Mouse (Mus musculus) MEL (cell line): Measurements from ENCODE around the gene Ntmt1. TPM values are rescaled to one million over a fixed set of nuclear protein-coding genes. Genes with fewer than 3 reads are reported as not detected.
A peak's percentile ranks its signal among the peaks of the same experiment; 100 is the strongest.

Source experiments
- DNase-seq: peaks from one replicate; pipeline ENCODE4 v3.0.0; 2011; ENCODE audit warnings: low read depth, low spot score
- H3K27ac ChIP-seq: 2 replicates; pipeline ENCODE4 v1.5.1; 2012; ENCODE audit warnings: low read depth, mild to moderate bottlenecking, control low read depth, low read length, moderate library complexity; ENCODE audit not compliant: control insufficient read depth
- H3K27me3 ChIP-seq, 2 experiments: fragments of 150-350 bp in 1 of 2; sonication (generic) in 1 of 2; 2 replicates each; pipeline ENCODE4 v1.6.1; 2012; ENCODE audit warnings: low read length in 2 of 2, mild to moderate bottlenecking in 2 of 2, improper control_type of control experiment in 1 of 2, moderate library complexity in 1 of 2; ENCODE audit not compliant: insufficient read depth in 2 of 2, control insufficient read depth in 1 of 2
- H3K36me3 ChIP-seq, 2 experiments: 2 replicates each; pipeline ENCODE4 v1.6.1; 2012 to 2014; ENCODE audit warnings: low read length in 2 of 2, improper control_type of control experiment in 1 of 2, inconsistent platforms in 1 of 2, mild to moderate bottlenecking in 1 of 2; ENCODE audit not compliant: insufficient read depth in 2 of 2, control insufficient read depth in 1 of 2
- H3K4me1 ChIP-seq, 2 experiments: fragments of 150-350 bp in 1 of 2; sonication (generic) in 1 of 2; 2 replicates each; pipeline ENCODE4 v1.6.1; 2012; ENCODE audit warnings: low read length in 2 of 2, improper control_type of control experiment in 1 of 2, mild to moderate bottlenecking in 1 of 2; ENCODE audit not compliant: insufficient read depth in 2 of 2, control insufficient read depth in 1 of 2
- H3K4me3 ChIP-seq, 2 experiments: fragments of 150-350 bp in 1 of 2; sonication (generic) in 1 of 2; 2 replicates each; pipeline ENCODE4 v1.5.1; 2012; ENCODE audit warnings: low read depth in 2 of 2, low read length in 2 of 2, mild to moderate bottlenecking in 2 of 2, moderate library complexity in 2 of 2, control low read depth in 1 of 2, improper control_type of control experiment in 1 of 2; ENCODE audit not compliant: control insufficient read depth in 1 of 2, insufficient read depth in 1 of 2
- H3K79me2 ChIP-seq: 2 replicates; pipeline ENCODE4 v1.6.1; 2012; ENCODE audit warnings: mild to moderate bottlenecking, low read length, moderate library complexity; ENCODE audit not compliant: control insufficient read depth, poor library complexity, insufficient read depth
- H3K9ac ChIP-seq: 2 replicates; pipeline ENCODE4 v1.6.1; 2012; ENCODE audit warnings: low read depth, mild to moderate bottlenecking, control low read depth, low read length, moderate library complexity; ENCODE audit not compliant: control insufficient read depth, poor library complexity, severe bottlenecking
- H3K9me3 ChIP-seq: fragments of 150-350 bp; sonication (generic); replicated peaks from 2 replicates; pipeline ENCODE4 v1.6.1; 2012; ENCODE audit warnings: mild to moderate bottlenecking, low read length, improper control_type of control experiment, moderate library complexity; ENCODE audit not compliant: insufficient read depth
- BHLHE40 ChIP-seq: IDR thresholded peaks from 2 replicates; pipeline ENCODE4 v1.6.1; 2012; ENCODE audit warnings: low read depth, mild to moderate bottlenecking, inconsistent platforms, low read length, improper control_type of control experiment, borderline replicate concordance
- CHD2 ChIP-seq: IDR thresholded peaks from 2 replicates; pipeline ENCODE4 v1.6.1; 2011; ENCODE audit warnings: low read length, improper control_type of control experiment
- E2F4 ChIP-seq: IDR thresholded peaks from 2 replicates; pipeline ENCODE4 v1.6.1; 2011; ENCODE audit warnings: low read depth, low read length, improper control_type of control experiment, borderline replicate concordance
- ETS1 ChIP-seq: IDR thresholded peaks from 2 replicates; pipeline ENCODE4 v1.6.1; 2012; ENCODE audit warnings: low read depth, mild to moderate bottlenecking, inconsistent platforms, low read length, improper control_type of control experiment, moderate library complexity
- GABPA ChIP-seq: IDR thresholded peaks from 2 replicates; pipeline ENCODE4 v1.6.1; 2012; ENCODE audit warnings: low read depth, mild to moderate bottlenecking, inconsistent platforms, low read length, improper control_type of control experiment, moderate library complexity
- GATA1 ChIP-seq: IDR thresholded peaks from 2 replicates; pipeline ENCODE4 v1.6.1; 2011; ENCODE audit warnings: low read depth, low read length, improper control_type of control experiment
- JUND ChIP-seq: IDR thresholded peaks from 2 replicates; pipeline ENCODE4 v1.6.1; 2011; ENCODE audit warnings: low read depth, mild to moderate bottlenecking, improper control_type of control experiment, low read length
- KAT2A ChIP-seq: conservative IDR thresholded peaks from 2 replicates; pipeline ENCODE4 v1.6.1; 2012; ENCODE audit warnings: low read depth, low read length, improper control_type of control experiment, inconsistent platforms
- MAFK ChIP-seq: IDR thresholded peaks from 2 replicates; pipeline ENCODE4 v1.6.1; 2011; ENCODE audit warnings: low read depth, mild to moderate bottlenecking, low read length, improper control_type of control experiment, borderline replicate concordance
- MAZ ChIP-seq: IDR thresholded peaks from 2 replicates; pipeline ENCODE4 v1.6.1; 2012; ENCODE audit warnings: low read depth, mild to moderate bottlenecking, inconsistent platforms, low read length, improper control_type of control experiment
- MEF2A ChIP-seq: IDR thresholded peaks from 2 replicates; pipeline ENCODE4 v1.6.1; 2014; ENCODE audit warnings: low read depth, mild to moderate bottlenecking, inconsistent platforms, low read length, improper control_type of control experiment; ENCODE audit not compliant: poor library complexity, insufficient replicate concordance, severe bottlenecking; ENCODE audit errors: extremely low read depth
- MXI1 ChIP-seq: IDR thresholded peaks from 2 replicates; pipeline ENCODE4 v1.6.1; 2011; ENCODE audit warnings: mild to moderate bottlenecking, low read depth, low read length, improper control_type of control experiment
- MYC ChIP-seq: IDR thresholded peaks from 2 replicates; pipeline ENCODE4 v1.6.1; 2011; ENCODE audit warnings: low read depth, mild to moderate bottlenecking, low read length, improper control_type of control experiment, moderate library complexity
- NRF1 ChIP-seq: IDR thresholded peaks from 2 replicates; pipeline ENCODE4 v1.6.1; 2014; ENCODE audit warnings: low read depth, mild to moderate bottlenecking, inconsistent platforms, low read length, improper control_type of control experiment, moderate library complexity; ENCODE audit not compliant: poor library complexity, insufficient read depth, severe bottlenecking
- POLR2A ChIP-seq, 2 experiments: IDR thresholded peaks; 2 replicates each; pipeline ENCODE4 v1.6.1; 2011 to 2012; ENCODE audit warnings: low read length in 2 of 2, mild to moderate bottlenecking in 2 of 2, control low read depth in 1 of 2, improper control_type of control experiment in 1 of 2, low read depth in 1 of 2, moderate library complexity in 1 of 2; ENCODE audit not compliant: control insufficient read depth in 1 of 2, insufficient read depth in 1 of 2, poor library complexity in 1 of 2
- POLR2AphosphoS2 ChIP-seq: IDR thresholded peaks from 2 replicates; pipeline ENCODE4 v1.6.1; 2011; ENCODE audit warnings: low read length, improper control_type of control experiment
- RAD21 ChIP-seq: IDR thresholded peaks from 2 replicates; pipeline ENCODE4 v1.6.1; 2011; ENCODE audit warnings: mild to moderate bottlenecking, low read depth, low read length, improper control_type of control experiment
- RCOR1 ChIP-seq: IDR thresholded peaks from 2 replicates; pipeline ENCODE4 v1.6.1; 2012; ENCODE audit warnings: low read depth, mild to moderate bottlenecking, inconsistent platforms, low read length, improper control_type of control experiment
- SIN3A ChIP-seq: IDR thresholded peaks from 2 replicates; pipeline ENCODE4 v1.6.1; 2012; ENCODE audit warnings: low read length, improper control_type of control experiment, inconsistent platforms
- SMC3 ChIP-seq: IDR thresholded peaks from 2 replicates; pipeline ENCODE4 v1.6.1; 2011; ENCODE audit warnings: low read depth, low read length, improper control_type of control experiment
- UBTF ChIP-seq: IDR thresholded peaks from 2 replicates; pipeline ENCODE4 v1.6.1; 2012; ENCODE audit warnings: low read depth, mild to moderate bottlenecking, inconsistent platforms, low read length, improper control_type of control experiment, moderate library complexity, borderline replicate concordance; ENCODE audit not compliant: insufficient read depth
- USF1 ChIP-seq: IDR thresholded peaks from 2 replicates; pipeline ENCODE4 v1.6.1; 2014; ENCODE audit warnings: low read depth, mild to moderate bottlenecking, inconsistent platforms, low read length, improper control_type of control experiment, moderate library complexity
- ZC3H11A ChIP-seq: IDR thresholded peaks from 2 replicates; pipeline ENCODE4 v1.6.1; 2012; ENCODE audit warnings: low read depth, mild to moderate bottlenecking, inconsistent platforms, low read length, improper control_type of control experiment
- polyA plus RNA-seq, 2 experiments: library from polyadenylated mRNA; stranded (reverse) in 1 of 2; unstranded in 1 of 2; fragments of >175 nt in 1 of 2; fragments of >200 nt in 1 of 2; gene quantifications; 2 replicates each; pipeline versions ENCODE4 v1.2.1 to v1.2.4; 2012; ENCODE audit warnings: low replicate concordance in 2 of 2, low read depth in 1 of 2; ENCODE audit not compliant: insufficient read length in 2 of 2, insufficient read depth in 1 of 2, missing spikeins in 1 of 2
- total RNA-seq: library from RNA; depleted of rRNA; stranded (reverse); fragments of 300-350 nt; gene quantifications from 2 replicates; pipeline ENCODE4 v1.2.3, GENCODE M21; 2012

Gene Ntmt1
- total and polyA plus RNA-seq, 3 experiments: 58.9 to 83.2 TPM; not detected in 1

- TF ChIP-seq SIN3A (peak; percentile 72), USF1 (no peak), KAT2A (no peak), JUND (no peak)
Observed at GRCm38 (mm10) chr2:30794179-30795108, 13.2 kb upstream of the Ntmt1 start (continued).

DNA sequence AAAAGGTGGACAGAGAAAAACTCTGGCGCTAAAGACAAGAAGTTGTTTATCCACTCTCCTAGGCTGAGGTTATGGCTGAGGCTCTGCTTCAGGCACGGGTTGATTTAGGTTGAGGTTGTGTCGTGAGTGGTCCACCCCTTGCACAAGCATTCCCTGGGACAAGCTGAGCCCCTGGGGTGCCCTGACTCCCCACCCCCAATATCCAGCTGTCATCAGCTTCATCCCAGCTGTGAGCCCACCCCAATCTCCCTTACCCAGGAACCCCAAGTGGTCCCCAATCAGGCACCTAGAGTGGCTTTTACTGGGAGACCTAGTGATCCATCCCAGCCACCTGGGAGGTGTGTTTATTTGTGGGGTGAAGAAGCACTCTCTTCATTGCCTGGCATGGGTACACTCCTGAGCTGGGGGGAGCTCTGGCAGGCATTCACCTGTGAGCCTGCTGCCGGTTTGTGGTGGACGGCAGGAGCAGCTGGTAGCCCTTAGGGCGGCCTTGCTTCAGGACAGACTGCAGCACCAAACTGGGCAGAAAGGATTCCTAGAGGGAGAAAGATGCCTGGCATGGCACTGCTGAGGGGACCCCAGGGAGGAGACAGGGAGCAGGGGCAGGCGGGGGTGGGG, 12.2 kb upstream of the Ntmt1 start:
- no peak for DNase-seq
- Histone ChIP-seq H3K4me3 (peak overlapping the region; percentile 50 to 71), H3K9me3 (no peaks in the 10 kb centered on the region), H3K79me2 (no peaks in the 10 kb centered on the region), H3K36me3 (peaks cover 0 to 4% of the 10 kb centered on the region in 2 experiments; a peak in 2 of 4 replicates), H3K27ac (no peak overlapping the region), H3K4me1 (peaks cover 0 to 10% of the 10 kb centered on the region in 2 experiments; a peak in 3 of 4 replicates), H3K27me3 (no peaks in the 10 kb centered on the region), H3K9ac (peak overlapping the region; percentile 37)
- TF ChIP-seq MAZ (no peak), NRF1 (no peak), E2F4 (no peak), MXI1 (no peak), BHLHE40 (no peak), POLR2A (IDR thresholded peaks at IDR 0.05; ENCODE audit: control insufficient read depth in 1 of 2, insufficient read depth in 1 of 2, low read depth in 1 of 2, low read length in 2 of 2, poor library complexity in 1 of 2) (no peak), UBTF (no peak), POLR2AphosphoS2 (no peak), SIN3A (no peak), RAD21 (no peak), GATA1 (no peak), GABPA (no peak)

DNA sequence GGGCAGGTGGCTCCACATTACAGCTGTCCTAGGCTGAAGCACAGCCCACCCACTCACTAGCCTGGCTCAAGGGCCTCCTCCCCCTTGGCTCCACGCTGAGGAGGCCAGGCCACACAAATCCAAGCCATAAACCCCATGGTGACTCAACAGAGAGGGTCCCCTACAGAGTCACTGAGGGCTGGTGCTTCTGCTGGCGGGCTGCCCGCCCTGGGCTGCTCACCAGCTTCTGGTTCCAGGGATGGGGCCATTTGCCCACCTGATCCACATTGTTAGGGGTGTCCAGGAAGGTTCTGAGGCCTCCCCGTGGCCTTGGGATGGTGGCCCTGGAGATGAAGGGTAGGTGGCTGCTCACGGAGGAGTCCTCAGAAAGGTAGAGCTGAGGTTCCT, 11.7 kb upstream of the Ntmt1 start:
- H3K4me1 ChIP-seq: peaks cover 0 to 10% of the 10 kb centered on the region in 2 experiments; a peak in 3 of 4 replicates
- no peaks in the 10 kb centered on the region for H3K9me3 ChIP-seq
- no peak for DNase-seq
- H3K36me3 ChIP-seq: peaks cover 0 to 4% of the 10 kb centered on the region in 2 experiments; a peak in 2 of 4 replicates
- TF ChIP-seq MAFK: no peak
- TF ChIP-seq GATA1: no peak
- no peak for TF ChIP-seq ZC3H11A
- no peak for TF ChIP-seq MEF2A
- no peak for TF ChIP-seq POLR2A (IDR thresholded peaks at IDR 0.05; ENCODE audit: control insufficient read depth in 1 of 2, insufficient read depth in 1 of 2, low read depth in 1 of 2, low read length in 2 of 2, poor library complexity in 1 of 2)
- no peak for TF ChIP-seq CHD2
- TF ChIP-seq MYC: no peak
- TF ChIP-seq ETS1: no peak
- no peak for TF ChIP-seq POLR2AphosphoS2
- no peak for TF ChIP-seq RAD21
- TF ChIP-seq RCOR1: no peak
- TF ChIP-seq SMC3: no peak
- peak overlapping the region; percentile 53 for H3K9ac ChIP-seq
- H3K27ac ChIP-seq: no peak overlapping the region
- peak overlapping the region; percentile 51 to 77 for H3K4me3 ChIP-seq
- H3K27me3 ChIP-seq: no peaks in the 10 kb centered on the region
- H3K79me2 ChIP-seq: no peaks in the 10 kb centered on the region
